Mouse (Mus musculus) midbrain, embryonic 16.5 days (tissue): Measurements from ENCODE around the gene Fstl3. TPM values are rescaled to one million over a fixed set of nuclear protein-coding genes. Genes with fewer than 3 reads are reported as not detected.

Experiments
- ATAC-seq: fragments of 200-750 bp; cut with Nextera tagmentation; 2 replicates; pipeline ENCODE4 v1.8.0; 2017; ENCODE audit warnings: moderate TSS enrichment
- H3K27ac ChIP-seq: fragments of 300-500 bp; sonication (generic); 2 replicates; pipeline ENCODE4 v1.5.1; 2014; ENCODE audit warnings: mild to moderate bottlenecking, low read length, mixed read lengths
- H3K27me3 ChIP-seq: fragments of 300-500 bp; sonication (generic); 2 replicates; pipeline ENCODE4 v1.6.1; 2014; ENCODE audit warnings: low read depth, low read length, mixed read lengths; ENCODE audit not compliant: control insufficient read depth, insufficient read depth
- H3K36me3 ChIP-seq: fragments of 300-500 bp; sonication (generic); 2 replicates; pipeline ENCODE4 v1.6.1; 2014; ENCODE audit warnings: mild to moderate bottlenecking, low read length, moderate library complexity, mixed read lengths; ENCODE audit not compliant: control insufficient read depth, insufficient read depth
- H3K4me1 ChIP-seq: fragments of 300-500 bp; sonication (generic); 2 replicates; pipeline ENCODE4 v1.6.1; 2014; ENCODE audit warnings: mild to moderate bottlenecking, low read length, mixed read lengths; ENCODE audit not compliant: control insufficient read depth, insufficient read depth
- H3K4me2 ChIP-seq: fragments of 300-500 bp; sonication (generic); 2 replicates; pipeline ENCODE4 v1.6.1; 2014; ENCODE audit warnings: mild to moderate bottlenecking, low read length, mixed read lengths
- H3K4me3 ChIP-seq: fragments of 300-500 bp; sonication (generic); 2 replicates; pipeline ENCODE4 v1.5.1; 2014; ENCODE audit warnings: low read depth, mild to moderate bottlenecking, low read length, moderate library complexity, mixed read lengths
- H3K9ac ChIP-seq: fragments of 300-500 bp; sonication (generic); 2 replicates; pipeline ENCODE4 v1.6.1; 2014; ENCODE audit warnings: low read depth, low read length, mixed read lengths
- H3K9me3 ChIP-seq: fragments of 300-500 bp; sonication (generic); replicated peaks from 2 replicates; pipeline ENCODE4 v1.6.1; 2014; ENCODE audit warnings: mild to moderate bottlenecking, low read length, mixed read lengths; ENCODE audit not compliant: control insufficient read depth, poor library complexity, severe bottlenecking
- WGBS: fragments of 180-500 bp; shearing (Covaris S2); extraction: QIAGEN DNeasy Blood & Tissue Kit; methylation state at CpG from one replicate; pipeline ENCODE4 v1.1.7; 2014; 5-methylcytosine and 5-hydroxymethylcytosine counted together
- polyA plus RNA-seq: library from polyadenylated mRNA; unstranded; fragments of >200 nt; fragmentation: Nextera tagmentation; extraction: Ambion mirVana; gene quantifications from 2 replicates; pipeline ENCODE4 v1.2.1, GENCODE M21; 2015

Gene Fstl3
- polyA plus RNA-seq, 1 experiment from 2014 or later, result 3.5 TPM

- peaks cover 66% of the 10 kb centered on the region for H3K36me3 ChIP-seq
- H3K9me3 ChIP-seq, result peaks cover 30% of the 10 kb centered on the region
- peaks cover 7% of the 10 kb centered on the region for H3K4me1 ChIP-seq
- H3K4me3 ChIP-seq, result no peak overlapping the region
- no peaks in the 10 kb centered on the region for H3K27me3 ChIP-seq
- WGBS, result 52% methylated on average over 11 of the region's 11 CpGs
- no peak overlapping the region for H3K4me2 ChIP-seq
- no peak overlapping the region for H3K27ac ChIP-seq
- H3K9ac ChIP-seq, result no peak overlapping the region
- ATAC-seq, result no peak
These were observed 36.2 kb upstream of the Fstl3 start for GRCm38 (mm10) chr10:79740863-79741262.

- Histone ChIP-seq H3K27ac (no peak overlapping the region), H3K9me3 (peaks cover 24% of the 10 kb centered on the region), H3K4me3 (no peak overlapping the region), H3K4me2 (no peak overlapping the region), H3K36me3 (peaks cover 43% of the 10 kb centered on the region), H3K9ac (no peak overlapping the region), H3K27me3 (no peaks in the 10 kb centered on the region), H3K4me1 (peaks cover 12% of the 10 kb centered on the region)
- 93% methylated on average over 11 of the region's 11 CpGs for WGBS
- ATAC-seq, result no peak
These were observed 33.9 kb upstream of the Fstl3 start for GRCm38 (mm10) chr10:79743161-79743560.

- H3K36me3 ChIP-seq, result peaks cover 36% of the 10 kb centered on the region
- no peak overlapping the region for H3K9ac ChIP-seq
- WGBS, result 94% methylated on average over 15 of the region's 15 CpGs
- peaks cover 12% of the 10 kb centered on the region for H3K4me1 ChIP-seq
- H3K4me3 ChIP-seq, result no peak overlapping the region
- no peak overlapping the region for H3K27ac ChIP-seq
- no peak overlapping the region for H3K4me2 ChIP-seq
- ATAC-seq, result no peak
- H3K9me3 ChIP-seq, result peaks cover 20% of the 10 kb centered on the region
- no peaks in the 10 kb centered on the region for H3K27me3 ChIP-seq
These were observed 33.3 kb upstream of the Fstl3 start for GRCm38 (mm10) chr10:79743650-79744365.

GRCm38 (mm10) chr10:79745411-79745810 is 31.7 kb upstream of the Fstl3 start:
- Histone ChIP-seq H3K4me1 (peaks cover 12% of the 10 kb centered on the region), H3K4me2 (peak overlapping the region; percentile 82), H3K9ac (0 out of 2 replicates have a peak overlapping the region, but pooled peaks have one; percentile 60), H3K27me3 (no peaks in the 10 kb centered on the region), H3K27ac (no peak overlapping the region), H3K4me3 (peak overlapping the region; percentile 55), H3K36me3 (peaks cover 20% of the 10 kb centered on the region), H3K9me3 (peaks cover 4% of the 10 kb centered on the region; the same call in 1 of the 2 replicates)
- no peak for ATAC-seq
- 94% methylated on average over 3 of the region's 3 CpGs for WGBS

GRCm38 (mm10) chr10:79745898-79746773 is 30.9 kb upstream of the Fstl3 start, which contains the start of gene Polrmt:
Polrmt (minus strand) TSS chr10:79746581.
- H3K36me3 ChIP-seq, result peaks cover 13% of the 10 kb centered on the region
- H3K27ac ChIP-seq, result 0 out of 2 replicates have a peak within 1 kb of the TSS, but pooled peaks have one; percentile 6
- H3K9me3 ChIP-seq, result no peaks in the 10 kb centered on the region; the same call in 1 of the 2 replicates
- peaks cover 12% of the 10 kb centered on the region for H3K4me1 ChIP-seq
- H3K4me2 ChIP-seq, result peak within 1 kb of the TSS; percentile 82
- no peaks in the 10 kb centered on the region for H3K27me3 ChIP-seq
- H3K9ac ChIP-seq, result peak within 1 kb of the TSS; percentile 60
- 3% methylated on average over 38 of the region's 38 CpGs for WGBS
- ATAC-seq, result peak; percentile 96
- peak within 1 kb of the TSS; percentile 55 for H3K4me3 ChIP-seq

- Histone ChIP-seq H3K36me3 (peaks cover 7% of the 10 kb centered on the region), H3K27me3 (no peaks in the 10 kb centered on the region), H3K4me3 (peak overlapping the region; percentile 55), H3K9ac (peak overlapping the region; percentile 21; the same call in 1 of the 2 replicates), H3K9me3 (no peaks in the 10 kb centered on the region), H3K27ac (0 out of 2 replicates have a peak overlapping the region, but pooled peaks have one; percentile 6), H3K4me2 (peak overlapping the region; percentile 56), H3K4me1 (peaks cover 12% of the 10 kb centered on the region)
- ATAC-seq, result peak; percentile 66
- 19% methylated on average over 6 of the region's 6 CpGs for WGBS
These were observed 30.3 kb upstream of the Fstl3 start for GRCm38 (mm10) chr10:79746774-79747151.

- no peaks in the 10 kb centered on the region for H3K9me3 ChIP-seq
- no peaks in the 10 kb centered on the region; the same call in 1 of the 2 replicates for H3K36me3 ChIP-seq
- H3K9ac ChIP-seq, result no peak overlapping the region
- H3K4me3 ChIP-seq, result no peak overlapping the region
- no peak for ATAC-seq
- no peak overlapping the region for H3K27ac ChIP-seq
- no peak overlapping the region for H3K4me2 ChIP-seq
- H3K4me1 ChIP-seq, result peaks cover 12% of the 10 kb centered on the region
- 78% methylated on average over 6 of the region's 6 CpGs for WGBS
- no peaks in the 10 kb centered on the region for H3K27me3 ChIP-seq
These were observed 28.6 kb upstream of the Fstl3 start for GRCm38 (mm10) chr10:79748496-79748895.

- peak within 1 kb of the TSS; percentile 46 for H3K4me3 ChIP-seq
- 2% methylated on average over 36 of the region's 36 CpGs for WGBS
- no peaks in the 10 kb centered on the region for H3K27me3 ChIP-seq
- peaks cover 17% of the 10 kb centered on the region for H3K36me3 ChIP-seq
- ATAC-seq, result peak; percentile 85
- no peak within 1 kb of the TSS for H3K27ac ChIP-seq
- no peaks in the 10 kb centered on the region for H3K9me3 ChIP-seq
- peak within 1 kb of the TSS; percentile 83 for H3K4me2 ChIP-seq
- peak within 1 kb of the TSS; percentile 68 for H3K9ac ChIP-seq
- H3K4me1 ChIP-seq, result peaks cover 5% of the 10 kb centered on the region; the same call in 1 of the 2 replicates
These were observed 22.1 kb upstream of the Fstl3 start, which contains the start of gene Fgf22 for GRCm38 (mm10) chr10:79754856-79755516. Fgf22 (plus strand) TSS chr10:79755076.
